Mouse (Mus musculus) forebrain, embryonic 15.5 days (tissue): Measurements from ENCODE around the gene Ttll11. TPM values are rescaled to one million over a fixed set of nuclear protein-coding genes. Genes with fewer than 3 reads are reported as not detected.

ENCODE experiments used
- ATAC-seq: fragments of 200-750 bp; cut with Nextera tagmentation; replicated peaks from 2 replicates; pipeline ENCODE4 v1.8.0; 2017; ENCODE audit warnings: mild to moderate bottlenecking, moderate TSS enrichment, moderate library complexity
- H3K27ac ChIP-seq: fragments of 300-500 bp; sonication (generic); replicated peaks from 2 replicates; pipeline ENCODE4 v1.5.1; 2015; ENCODE audit warnings: mild to moderate bottlenecking, inconsistent platforms
- H3K27me3 ChIP-seq: fragments of 300-500 bp; sonication (generic); 2 replicates; pipeline ENCODE4 v1.6.1; 2015; ENCODE audit warnings: inconsistent platforms
- H3K36me3 ChIP-seq: fragments of 300-500 bp; sonication (generic); 2 replicates; pipeline ENCODE4 v1.6.1; 2015; ENCODE audit warnings: mild to moderate bottlenecking, inconsistent platforms
- H3K4me1 ChIP-seq: fragments of 300-500 bp; sonication (generic); 2 replicates; pipeline ENCODE4 v1.6.1; 2015; ENCODE audit warnings: inconsistent platforms
- H3K4me2 ChIP-seq: fragments of 300-500 bp; sonication (generic); replicated peaks from 2 replicates; pipeline ENCODE4 v1.6.1; 2015; ENCODE audit warnings: mild to moderate bottlenecking, inconsistent platforms
- H3K4me3 ChIP-seq: fragments of 300-500 bp; sonication (generic); 2 replicates; pipeline ENCODE4 v1.5.1; 2015; ENCODE audit warnings: mild to moderate bottlenecking, inconsistent platforms
- H3K9ac ChIP-seq: fragments of 300-500 bp; sonication (generic); replicated peaks from 2 replicates; pipeline ENCODE4 v1.6.1; 2015; ENCODE audit warnings: mild to moderate bottlenecking, inconsistent platforms
- H3K9me3 ChIP-seq: fragments of 300-500 bp; sonication (generic); 2 replicates; pipeline ENCODE4 v1.6.1; 2016; ENCODE audit warnings: inconsistent platforms
- WGBS: fragments of 180-500 bp; shearing (Covaris S2); methylation state at CpG from one replicate; pipeline ENCODE4 v1.1.7; 2015; ENCODE audit warnings: mixed read lengths; 5-methylcytosine and 5-hydroxymethylcytosine counted together
- polyA plus RNA-seq: library from polyadenylated mRNA; unstranded; fragments of >200 nt; fragmentation: Nextera tagmentation; extraction: Ambion mirVana; gene quantifications from 2 replicates; pipeline ENCODE4 v1.2.1, GENCODE M21; 2015

The Ttll11 gene
- polyA plus RNA-seq, 1 experiment from 2014 or later: 3.0 TPM

- Histone ChIP-seq H3K4me2 (no peak overlapping the region), H3K4me3 (no peak overlapping the region), H3K36me3 (no peaks in the 10 kb centered on the region), H3K4me1 (no peaks in the 10 kb centered on the region), H3K27ac (no peak overlapping the region), H3K9ac (no peak overlapping the region), H3K9me3 (no peaks in the 10 kb centered on the region), H3K27me3 (no peaks in the 10 kb centered on the region)
- 80% methylated on average over 6 of the region's 6 CpGs for WGBS
- ATAC-seq: no peak
These were observed 180.6 kb downstream of the Ttll11 start for GRCm38 (mm10) chr2:35799073-35799472.

DNA sequence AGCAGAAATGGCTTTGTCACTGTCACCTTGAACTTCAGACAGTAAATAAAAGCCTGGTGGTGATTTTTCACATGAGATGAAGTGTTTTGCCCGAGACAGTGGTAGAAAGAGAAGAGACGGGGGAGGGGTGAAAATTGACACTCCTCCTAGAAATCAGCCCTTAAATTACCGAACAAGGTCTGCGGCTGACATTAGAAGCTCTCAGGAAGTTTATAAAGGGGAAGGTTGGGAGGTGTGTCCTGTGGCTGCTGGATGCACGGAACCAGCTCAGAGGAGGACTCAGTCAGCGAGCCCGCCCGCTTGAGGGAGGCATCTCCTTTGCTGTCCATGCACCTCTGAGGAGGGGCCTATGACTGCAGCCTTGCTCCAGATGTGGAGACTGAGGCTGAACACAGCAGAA is 181.7 kb downstream of the Ttll11 start:
- 80% methylated on average over 8 of the region's 8 CpGs for WGBS
- Histone ChIP-seq H3K9me3 (no peaks in the 10 kb centered on the region), H3K27me3 (no peaks in the 10 kb centered on the region), H3K27ac (no peak overlapping the region), H3K4me1 (no peaks in the 10 kb centered on the region), H3K4me3 (no peak overlapping the region), H3K4me2 (no peak overlapping the region), H3K9ac (no peak overlapping the region), H3K36me3 (no peaks in the 10 kb centered on the region)
- ATAC-seq: no peak

GRCm38 (mm10) chr2:35789362-35790326 is 190.1 kb downstream of the Ttll11 start:
- no peak overlapping the region for H3K4me3 ChIP-seq
- peak overlapping the region; percentile 56 for H3K27ac ChIP-seq
- H3K9ac ChIP-seq: no peak overlapping the region
- no peak overlapping the region for H3K4me2 ChIP-seq
- H3K4me1 ChIP-seq: peaks cover 9% of the 10 kb centered on the region
- H3K36me3 ChIP-seq: no peaks in the 10 kb centered on the region
- ATAC-seq: peak; percentile 57
- H3K27me3 ChIP-seq: no peaks in the 10 kb centered on the region
- WGBS: 52% methylated on average over 27 of the region's 27 CpGs
- H3K9me3 ChIP-seq: no peaks in the 10 kb centered on the region

DNA sequence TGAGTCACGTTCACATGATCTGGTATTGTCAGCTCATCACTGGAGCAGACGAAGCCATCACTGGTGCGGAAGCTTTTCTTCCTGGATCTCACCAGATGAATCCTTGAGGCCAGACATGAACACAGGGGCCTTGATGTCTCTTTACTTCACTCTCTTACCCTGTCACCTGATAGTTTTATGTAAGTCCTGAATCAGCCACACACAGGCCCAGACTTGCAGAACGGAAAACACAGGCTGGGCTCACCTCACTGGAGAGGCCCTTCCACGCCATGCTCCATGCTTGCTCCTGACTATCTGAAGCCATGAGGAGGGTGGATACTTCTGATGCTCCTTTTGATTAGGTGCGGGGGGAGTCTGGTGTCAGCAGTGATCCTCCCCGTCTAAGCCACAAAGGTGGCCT is 193.8 kb downstream of the Ttll11 start:
- Histone ChIP-seq H3K27me3 (no peaks in the 10 kb centered on the region), H3K36me3 (no peaks in the 10 kb centered on the region), H3K4me2 (no peak overlapping the region), H3K4me1 (peaks cover 16% of the 10 kb centered on the region), H3K4me3 (no peak overlapping the region), H3K9me3 (no peaks in the 10 kb centered on the region), H3K27ac (no peak overlapping the region), H3K9ac (no peak overlapping the region)
- no peak for ATAC-seq
- 90% methylated on average over 7 of the region's 7 CpGs for WGBS

DNA sequence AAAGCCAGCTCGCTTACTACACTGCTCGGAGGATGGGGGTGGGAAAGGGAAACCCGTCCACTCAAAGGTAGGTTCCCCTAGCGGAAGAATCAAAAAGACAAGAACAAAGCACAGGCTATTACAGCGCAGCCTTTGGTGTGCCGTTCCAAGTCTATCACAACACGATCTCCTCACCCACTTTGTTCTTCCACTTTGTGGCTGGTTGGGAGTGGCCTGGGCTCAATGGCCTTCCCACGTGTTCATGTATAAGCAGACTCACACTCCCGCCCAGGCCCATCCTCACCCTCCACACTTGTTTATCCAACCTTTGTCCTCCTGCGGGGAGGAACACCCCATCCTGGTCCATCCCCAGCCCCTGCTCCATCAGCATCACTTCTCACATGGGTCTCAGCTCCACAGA is 196.3 kb downstream of the Ttll11 start:
- peak; percentile 32 for ATAC-seq
- H3K4me3 ChIP-seq: no peak overlapping the region
- 47% methylated on average over 10 of the region's 10 CpGs for WGBS

GRCm38 (mm10) chr2:35779266-35779665 is 200.4 kb downstream of the Ttll11 start:
- Histone ChIP-seq H3K9me3 (no peaks in the 10 kb centered on the region), H3K27me3 (no peaks in the 10 kb centered on the region), H3K27ac (no peak overlapping the region), H3K4me2 (no peak overlapping the region), H3K4me1 (peaks cover 10% of the 10 kb centered on the region), H3K4me3 (no peak overlapping the region), H3K36me3 (no peaks in the 10 kb centered on the region), H3K9ac (no peak overlapping the region)
- 83% methylated on average over 5 of the region's 5 CpGs for WGBS
- ATAC-seq: no peak

More for the DNA sequence above, 196.3 kb downstream of the Ttll11 start:
- no peak overlapping the region for H3K27ac ChIP-seq
- H3K4me2 ChIP-seq: no peak overlapping the region
- H3K9me3 ChIP-seq: no peaks in the 10 kb centered on the region
- no peaks in the 10 kb centered on the region for H3K27me3 ChIP-seq
- no peak overlapping the region for H3K9ac ChIP-seq
- no peaks in the 10 kb centered on the region for H3K36me3 ChIP-seq
- peaks cover 7% of the 10 kb centered on the region for H3K4me1 ChIP-seq

- H3K27ac ChIP-seq: 0 out of 2 replicates have a peak overlapping the region, but pooled peaks have one; percentile 37
- H3K4me2 ChIP-seq: no peak overlapping the region
- H3K36me3 ChIP-seq: no peaks in the 10 kb centered on the region
- no peak; the same call in 1 of the 2 replicates for ATAC-seq
- 78% methylated on average over 9 of the region's 9 CpGs for WGBS
- H3K4me3 ChIP-seq: no peak overlapping the region
- H3K4me1 ChIP-seq: peaks cover 6% of the 10 kb centered on the region; the same call in 1 of the 2 replicates
- no peaks in the 10 kb centered on the region for H3K9me3 ChIP-seq
- H3K27me3 ChIP-seq: no peaks in the 10 kb centered on the region
- H3K9ac ChIP-seq: no peak overlapping the region
These were observed 202.8 kb downstream of the Ttll11 start for GRCm38 (mm10) chr2:35776935-35777334.

GRCm38 (mm10) chr2:35775651-35776055 is 204.1 kb downstream of the Ttll11 start:
- 0 out of 2 replicates have a peak, but pooled peaks cover 3% of the 10 kb centered on the region for H3K4me1 ChIP-seq
- peak; percentile 40; the same call in 1 of the 2 replicates for ATAC-seq
- H3K27ac ChIP-seq: no peak overlapping the region
- WGBS: 58% methylated on average over 5 of the region's 5 CpGs
- no peak overlapping the region for H3K4me2 ChIP-seq
- no peaks in the 10 kb centered on the region for H3K36me3 ChIP-seq
- no peaks in the 10 kb centered on the region for H3K27me3 ChIP-seq
- no peak overlapping the region for H3K4me3 ChIP-seq
- no peak overlapping the region for H3K9ac ChIP-seq
- no peaks in the 10 kb centered on the region for H3K9me3 ChIP-seq

- Histone ChIP-seq H3K4me1 (peaks cover 15% of the 10 kb centered on the region), H3K27me3 (no peaks in the 10 kb centered on the region), H3K4me2 (no peak overlapping the region), H3K9ac (no peak overlapping the region), H3K9me3 (no peaks in the 10 kb centered on the region), H3K27ac (no peak overlapping the region), H3K4me3 (no peak overlapping the region), H3K36me3 (no peaks in the 10 kb centered on the region)
- 83% methylated on average over 2 of the region's 2 CpGs for WGBS
- ATAC-seq: no peak
These were observed 209.2 kb downstream of the Ttll11 start for GRCm38 (mm10) chr2:35770541-35770940.

DNA sequence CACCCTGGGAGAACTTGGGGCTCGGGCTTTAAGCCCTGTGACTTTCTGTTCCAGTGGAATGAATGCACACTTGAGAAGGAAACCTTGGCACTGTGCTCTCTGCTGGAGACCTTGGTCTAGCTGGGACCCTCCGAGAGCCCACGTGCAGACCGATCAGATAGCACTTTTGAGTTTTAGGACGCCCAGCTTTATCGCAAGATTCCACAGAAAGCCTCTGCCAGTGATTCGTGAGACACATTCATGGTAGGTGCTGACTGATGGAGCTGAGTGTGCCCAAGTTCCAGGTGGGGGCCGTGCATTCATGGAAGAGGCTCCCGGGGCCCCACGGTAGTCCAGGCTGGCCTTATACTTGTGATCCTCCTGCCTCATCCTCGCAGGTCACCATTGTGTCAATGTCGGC is 210.3 kb downstream of the Ttll11 start:
- Histone ChIP-seq H3K27ac (no peak overlapping the region), H3K27me3 (no peaks in the 10 kb centered on the region), H3K9me3 (no peaks in the 10 kb centered on the region), H3K4me2 (no peak overlapping the region), H3K4me3 (no peak overlapping the region), H3K4me1 (peaks cover 15% of the 10 kb centered on the region), H3K36me3 (no peaks in the 10 kb centered on the region), H3K9ac (no peak overlapping the region)
- no peak for ATAC-seq
- 86% methylated on average over 12 of the region's 12 CpGs for WGBS

- 42% methylated on average over 4 of the region's 4 CpGs for WGBS
- H3K36me3 ChIP-seq: no peaks in the 10 kb centered on the region
- ATAC-seq: peak; percentile 38; the same call in 1 of the 2 replicates
These were observed 211.0 kb downstream of the Ttll11 start for GRCm38 (mm10) chr2:35768538-35769238.

More at GRCm38 (mm10) chr2:35768538-35769238, 211.0 kb downstream of the Ttll11 start:
- Histone ChIP-seq H3K27ac (no peak overlapping the region; the same call in 1 of the 2 replicates), H3K4me2 (no peak overlapping the region), H3K9ac (no peak overlapping the region), H3K9me3 (no peaks in the 10 kb centered on the region), H3K4me3 (no peak overlapping the region), H3K27me3 (no peaks in the 10 kb centered on the region), H3K4me1 (peaks cover 15% of the 10 kb centered on the region)
